Mouse (Mus musculus) liver, embryonic 11.5 days (tissue): ENCODE measurements around the gene Alox12b. TPM values are rescaled to one million over a fixed set of nuclear protein-coding genes. Genes with fewer than 3 reads are reported as not detected.

ENCODE experiments used
- ATAC-seq: fragments of 200-750 bp; cut with Nextera tagmentation; replicated peaks from 2 replicates; pipeline ENCODE4 v1.8.0; 2017; ENCODE audit warnings: moderate number of reproducible peaks, mild to moderate bottlenecking, moderate TSS enrichment, moderate library complexity; ENCODE audit not compliant: low FRiP score
- DNase-seq: peaks from one replicate; pipeline ENCODE4 v3.0.0-alpha.2; 2017; ENCODE audit warnings: low spot score
- H3K27ac ChIP-seq: fragments of 300-500 bp; sonication (generic); 2 replicates; pipeline ENCODE4 v1.5.1; 2014; ENCODE audit warnings: mild to moderate bottlenecking, low read depth, low read length, control low read depth
- H3K27me3 ChIP-seq: fragments of 300-500 bp; sonication (generic); replicated peaks from 2 replicates; pipeline ENCODE4 v1.6.1; 2014; ENCODE audit warnings: low read length, mixed read lengths; ENCODE audit not compliant: control insufficient read depth, insufficient read depth
- H3K36me3 ChIP-seq: fragments of 300-500 bp; sonication (generic); 2 replicates; pipeline ENCODE4 v1.6.1; 2014; ENCODE audit warnings: mild to moderate bottlenecking, low read length, moderate library complexity, mixed read lengths; ENCODE audit not compliant: control insufficient read depth, insufficient read depth
- H3K4me1 ChIP-seq: fragments of 300-500 bp; sonication (generic); replicated peaks from 2 replicates; pipeline ENCODE4 v1.6.1; 2014; ENCODE audit warnings: low read length, mixed read lengths; ENCODE audit not compliant: control insufficient read depth, insufficient read depth
- H3K4me2 ChIP-seq: fragments of 300-500 bp; sonication (generic); 2 replicates; pipeline ENCODE4 v1.6.1; 2014; ENCODE audit warnings: mild to moderate bottlenecking, control low read depth, moderate library complexity
- H3K4me3 ChIP-seq: fragments of 300-500 bp; sonication (generic); 2 replicates; pipeline ENCODE4 v1.5.1; 2014; ENCODE audit warnings: low read depth, low read length, control low read depth
- H3K9ac ChIP-seq: fragments of 300-500 bp; sonication (generic); 2 replicates; pipeline ENCODE4 v1.6.1; 2014; ENCODE audit warnings: low read depth, low read length, control low read depth
- H3K9me3 ChIP-seq: fragments of 300-500 bp; sonication (generic); 2 replicates; pipeline ENCODE4 v1.6.1; 2016; ENCODE audit warnings: low read length, inconsistent platforms, mixed read lengths; ENCODE audit not compliant: control insufficient read depth
- WGBS: fragments of 180-500 bp; shearing (Covaris S2); extraction: QIAGEN DNeasy Blood & Tissue Kit; methylation state at CpG from one replicate; pipeline ENCODE4 v1.1.7; 2014; 5-methylcytosine and 5-hydroxymethylcytosine counted together
- polyA plus RNA-seq: library from polyadenylated mRNA; unstranded; fragments of >200 nt; fragmentation: Nextera tagmentation; extraction: Ambion mirVana; gene quantifications from 2 replicates; pipeline ENCODE4 v1.2.1, GENCODE M21; 2014

Alox12b gene
- polyA plus RNA-seq, 1 experiment from 2014 or later = not detected

GRCm38 (mm10) chr11:69125919-69126705, 30.7 kb upstream of the Alox12b start:
- DNase-seq (peak; percentile 46), ATAC-seq (no peak)
- no peaks in the 10 kb centered on the region for H3K36me3 ChIP-seq
- H3K27me3 ChIP-seq = peaks cover 3% of the 10 kb centered on the region
- no peaks in the 10 kb centered on the region for H3K9me3 ChIP-seq
- peak overlapping the region; percentile 86 for H3K4me2 ChIP-seq
- peaks cover 14% of the 10 kb centered on the region for H3K4me1 ChIP-seq
- WGBS = 12% methylated on average over 20 of the region's 20 CpGs
- no peak overlapping the region for H3K27ac ChIP-seq
- peak overlapping the region; percentile 38; the same call in 1 of the 2 replicates for H3K9ac ChIP-seq
- peak overlapping the region; percentile 65 for H3K4me3 ChIP-seq

- H3K27me3 ChIP-seq = no peaks in the 10 kb centered on the region; the same call in 1 of the 2 replicates
- no peak overlapping the region for H3K27ac ChIP-seq
- WGBS = 53% methylated on average over 2 of the region's 2 CpGs
- H3K9ac ChIP-seq = no peak overlapping the region
- DNase-seq = no peak
- no peaks in the 10 kb centered on the region for H3K9me3 ChIP-seq
- H3K4me2 ChIP-seq = peak overlapping the region; percentile 86
- H3K4me3 ChIP-seq = peak overlapping the region; percentile 65; the same call in 1 of the 2 replicates
- no peaks in the 10 kb centered on the region for H3K36me3 ChIP-seq
- H3K4me1 ChIP-seq = peaks cover 8% of the 10 kb centered on the region
- ATAC-seq = no peak
Measured at GRCm38 (mm10) chr11:69126706-69127095, 30.1 kb upstream of the Alox12b start.

GRCm38 (mm10) chr11:69128426-69129122, 28.2 kb upstream of the Alox12b start:
- H3K4me3 ChIP-seq = no peak overlapping the region
- no peak for ATAC-seq
- no peak overlapping the region for H3K9ac ChIP-seq
- no peaks in the 10 kb centered on the region for H3K9me3 ChIP-seq
- H3K36me3 ChIP-seq = no peaks in the 10 kb centered on the region
- 47% methylated on average over 8 of the region's 8 CpGs for WGBS
- no peak overlapping the region for H3K4me2 ChIP-seq
- H3K27me3 ChIP-seq = peaks cover 6% of the 10 kb centered on the region
- H3K27ac ChIP-seq = no peak overlapping the region
- peaks cover 10% of the 10 kb centered on the region for H3K4me1 ChIP-seq
- no peak for DNase-seq

- no peak for DNase-seq
- Histone ChIP-seq H3K4me1 (peaks cover 13% of the 10 kb centered on the region), H3K27me3 (peaks cover 6% of the 10 kb centered on the region), H3K27ac (no peak overlapping the region), H3K36me3 (no peaks in the 10 kb centered on the region), H3K9me3 (no peaks in the 10 kb centered on the region), H3K9ac (no peak overlapping the region), H3K4me3 (peak overlapping the region; percentile 53), H3K4me2 (peak overlapping the region; percentile 83)
- WGBS = 22% methylated on average over 5 of the region's 5 CpGs
- 0 out of 2 replicates have a peak, but pooled peaks have one; percentile 12 for ATAC-seq
Measured at GRCm38 (mm10) chr11:69133566-69133922, 23.2 kb upstream of the Alox12b start.

GRCm38 (mm10) chr11:69133923-69134621, 22.7 kb upstream of the Alox12b start:
- Histone ChIP-seq H3K27ac (no peak overlapping the region), H3K4me3 (peak overlapping the region; percentile 53), H3K4me2 (peak overlapping the region; percentile 83), H3K4me1 (peaks cover 13% of the 10 kb centered on the region), H3K27me3 (peaks cover 6% of the 10 kb centered on the region), H3K9me3 (no peaks in the 10 kb centered on the region), H3K36me3 (no peaks in the 10 kb centered on the region), H3K9ac (peak overlapping the region; percentile 34)
- ATAC-seq = peak; percentile 62
- WGBS = 5% methylated on average over 34 of the region's 34 CpGs
- DNase-seq = peak; percentile 58

GRCm38 (mm10) chr11:69134622-69134968, 22.2 kb upstream of the Alox12b start:
- 38% methylated on average over 8 of the region's 8 CpGs for WGBS
- DNase-seq = no peak
- peak overlapping the region; percentile 83 for H3K4me2 ChIP-seq
- H3K36me3 ChIP-seq = no peaks in the 10 kb centered on the region
- H3K9ac ChIP-seq = peak overlapping the region; percentile 34; the same call in 1 of the 2 replicates
- H3K4me1 ChIP-seq = peaks cover 13% of the 10 kb centered on the region
- H3K9me3 ChIP-seq = no peaks in the 10 kb centered on the region
- peak overlapping the region; percentile 53 for H3K4me3 ChIP-seq
- no peak; the same call in 1 of the 2 replicates for ATAC-seq
- H3K27ac ChIP-seq = no peak overlapping the region
- peaks cover 6% of the 10 kb centered on the region for H3K27me3 ChIP-seq

GRCm38 (mm10) chr11:69135361-69135760, 21.4 kb upstream of the Alox12b start:
- no peaks in the 10 kb centered on the region for H3K9me3 ChIP-seq
- no peak for ATAC-seq
- WGBS = 79% methylated on average over 6 of the region's 6 CpGs
- H3K4me2 ChIP-seq = no peak overlapping the region
- H3K27me3 ChIP-seq = peaks cover 6% of the 10 kb centered on the region; the same call in 1 of the 2 replicates
- H3K4me3 ChIP-seq = no peak overlapping the region
- H3K36me3 ChIP-seq = no peaks in the 10 kb centered on the region
- no peak for DNase-seq
- H3K9ac ChIP-seq = no peak overlapping the region
- H3K27ac ChIP-seq = no peak overlapping the region
- H3K4me1 ChIP-seq = peaks cover 13% of the 10 kb centered on the region

GRCm38 (mm10) chr11:69147546-69147945, 9.2 kb upstream of the Alox12b start:
- Histone ChIP-seq H3K27me3 (peaks cover 15% of the 10 kb centered on the region), H3K4me1 (no peaks in the 10 kb centered on the region), H3K9me3 (no peaks in the 10 kb centered on the region), H3K9ac (no peak overlapping the region), H3K27ac (no peak overlapping the region), H3K36me3 (no peaks in the 10 kb centered on the region), H3K4me2 (no peak overlapping the region), H3K4me3 (no peak overlapping the region)
- DNase-seq (no peak), ATAC-seq (no peak)
- WGBS = 77% methylated on average over 7 of the region's 7 CpGs
